Mouse (Mus musculus) kidney, adult 8-10 months (tissue): ENCODE measurements around the gene Mpc2.

Experiments used
- DNase-seq, 2 experiments: peaks; one replicate each; pipeline ENCODE4 v3.0.0; 2022

The Mpc2 gene

DNA sequence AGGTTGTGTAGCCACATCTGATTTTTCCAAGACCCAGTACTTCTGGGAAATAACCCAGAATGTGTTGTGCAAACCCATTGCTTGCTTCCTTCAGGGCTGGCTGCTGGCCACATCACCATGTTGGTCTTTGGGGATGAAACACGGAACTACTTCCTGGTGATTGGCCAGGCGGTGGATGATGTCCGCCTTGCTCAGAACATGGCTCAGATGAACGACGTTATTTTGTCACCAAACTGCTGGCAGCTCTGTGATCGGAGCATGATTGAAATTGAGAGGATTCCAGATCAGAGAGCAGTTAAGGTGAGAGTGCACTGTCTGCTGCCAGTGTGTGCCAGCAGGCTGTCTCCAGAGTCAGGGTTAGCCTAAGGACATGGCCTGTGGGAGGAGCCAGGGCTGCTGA, 49.7 kb downstream of the Mpc2 start:
- peak; percentile 13 to 29 for DNase-seq

DNA sequence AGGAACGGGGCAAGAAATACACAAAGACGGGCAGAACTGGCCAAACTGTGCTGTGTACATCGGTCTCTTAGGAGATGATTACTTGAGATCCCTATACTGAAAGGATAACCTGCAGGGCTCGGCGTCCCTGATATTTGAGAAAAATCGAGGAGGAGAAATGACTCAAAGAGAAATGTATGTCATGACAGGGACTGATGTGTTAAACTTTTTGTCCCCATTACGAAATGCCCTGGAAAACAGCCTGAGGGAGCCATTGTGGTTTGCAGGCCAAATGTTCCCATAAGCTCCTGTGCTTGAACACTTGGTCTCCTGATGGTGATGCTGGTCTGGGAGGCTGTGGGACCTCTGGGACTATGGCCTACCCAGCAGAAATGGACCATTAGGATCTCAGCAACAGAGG, 60.3 kb downstream of the Mpc2 start:
- no peak for DNase-seq
